ENCODE assay signal across 22 mouse cellular contexts in the genomic region with DNA sequence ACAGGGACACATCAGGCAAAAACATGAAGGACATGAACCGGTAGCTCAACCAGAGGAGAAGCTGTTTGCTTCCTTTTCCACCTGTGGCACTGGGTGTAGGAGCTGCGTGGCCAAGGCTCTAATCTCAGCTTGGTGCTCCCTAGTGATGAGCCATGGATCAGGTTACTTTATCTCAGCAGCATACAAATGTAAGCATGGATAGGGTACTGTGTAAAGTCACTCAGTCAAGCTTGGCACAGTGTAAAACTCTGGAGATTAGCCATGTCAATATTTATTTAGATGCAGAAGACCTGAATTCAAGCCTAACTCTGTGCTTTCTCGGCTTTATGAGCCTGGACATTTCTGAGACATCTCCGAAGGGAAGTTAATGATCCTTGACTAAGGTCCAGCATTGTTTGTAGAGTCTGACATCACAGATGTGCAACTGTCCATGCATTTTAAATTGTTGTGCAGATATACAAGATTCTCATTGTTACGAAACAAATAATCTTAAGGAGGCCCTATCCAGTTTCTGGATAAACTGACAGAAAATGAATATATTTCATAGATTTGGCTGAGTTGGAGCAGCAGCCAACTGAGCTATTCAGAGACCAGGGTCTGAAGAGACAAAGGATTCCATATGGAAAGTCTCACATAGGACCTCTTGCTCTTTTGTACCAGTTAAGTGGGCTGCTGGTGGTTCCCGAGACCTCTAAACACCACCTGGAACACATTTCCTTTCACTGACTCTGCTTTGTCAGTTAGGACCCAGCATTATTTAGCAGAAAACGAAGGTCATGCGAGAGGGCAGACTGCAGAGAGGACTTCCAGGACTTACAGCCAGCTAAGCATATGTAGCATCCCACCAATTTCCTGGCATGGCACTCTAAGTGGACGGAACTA. TPM values are rescaled to one million over a fixed set of nuclear protein-coding genes. Genes with fewer than 3 reads are reported as not detected.
DNase-seq lines count a peak whose midpoint lies in the region; ATAC-seq and TF ChIP-seq lines count a peak whose summit lies in the region.
"Had no signal": no experiment of that assay in that cellular context is flagged by ENCODE, and none has a peak within 500 bp of the region (broad histone marks: within the 10 kb centered on the region; RNA-seq: fewer than 3 reads in every experiment).

No protein-coding gene starts in this region.

- TF ChIP-seq CTCF in kidney, postnatal 0 days (IDR thresholded peaks at IDR 0.05; ENCODE audit: low read depth): no peak
- TF ChIP-seq CTCF in Patski (IDR thresholded peaks at IDR 0.05): no peak

- H3K27me3 ChIP-seq in kidney, postnatal 0 days (ENCODE audit: insufficient read depth, low read length): no peaks in the 10 kb centered on the region
- no peaks in the 10 kb centered on the region for H3K27me3 ChIP-seq in Patski
- no peaks in the 10 kb centered on the region for H3K27me3 ChIP-seq in limb, embryonic 10.5 days (ENCODE audit: low read depth, poor library complexity, severe bottlenecking)
- H3K27me3 ChIP-seq in midbrain, embryonic 16.5 days (ENCODE audit: control insufficient read depth, insufficient read depth, low read depth, low read length): no peaks in the 10 kb centered on the region
- no peaks in the 10 kb centered on the region for H3K27me3 ChIP-seq in forebrain, embryonic 12.5 days
- H3K27me3 ChIP-seq: megakaryocyte, embryonic 14.5 days had no signal

- POLR2A ChIA-PET in Patski (lab: Charles Lee): no interaction called here

- in situ Hi-C loops in Patski (cut with MboI; ENCODE audit: low pct_unique_long_range_greater_than_20kb): loop anchor here (25.0 kb wide), 1 partner anchor 439 kb away; no protein-coding TSS in a partner anchor

- no peaks in the 10 kb centered on the region for H3K9me3 ChIP-seq in kidney, postnatal 0 days (replicated peaks; ENCODE audit: low read length)
- H3K9me3 ChIP-seq in limb, embryonic 10.5 days (replicated peaks): no peaks in the 10 kb centered on the region
- no peaks in the 10 kb centered on the region for H3K9me3 ChIP-seq in midbrain, embryonic 16.5 days (replicated peaks; ENCODE audit: control insufficient read depth, low read length, poor library complexity, severe bottlenecking)
- H3K9me3 ChIP-seq in forebrain, embryonic 12.5 days: no peaks in the 10 kb centered on the region
- H3K9me3 ChIP-seq: megakaryocyte, embryonic 14.5 days had no signal

- H3K27ac ChIP-seq in kidney, postnatal 0 days: no peak overlapping the region
- H3K27ac ChIP-seq in limb, embryonic 10.5 days: peak overlapping the region; percentile 23; the same call in 1 of the 2 replicates
- H3K27ac ChIP-seq in midbrain, embryonic 16.5 days (ENCODE audit: low read length): no peak overlapping the region
- no peak overlapping the region for H3K27ac ChIP-seq in forebrain, embryonic 12.5 days
- H3K27ac ChIP-seq: left cerebral cortex, adult 2 months had no signal

- DNase-seq in kidney, postnatal 0 days (ENCODE audit: low spot score): peak; percentile 70
- no peak for DNase-seq in kidney, adult 8-10 months
- peak; percentile 48 for DNase-seq in Patski (ENCODE audit: low read depth, low spot score)
- peak; percentile 48 for DNase-seq in embryo, embryonic 10.5 days (ENCODE audit: low spot score)
- DNase-seq in limb, embryonic 10.5 days (ENCODE audit: low spot score): no peak
- DNase-seq: adrenal gland, postnatal 10 days; cerebellum, adult 9-11 months; gastrocnemius, postnatal 25 days; kidney, postnatal 10 days; layer of hippocampus, adult 9-11 months; left cerebral cortex, postnatal 4 days; liver, postnatal 0 days had no signal

- WGBS in kidney, postnatal 0 days: 42% methylated on average over 9 of the region's 9 CpGs
- 63% methylated on average over 9 of the region's 9 CpGs for WGBS in limb, embryonic 10.5 days
- WGBS in midbrain, embryonic 16.5 days: 70% methylated on average over 9 of the region's 9 CpGs
- 74% methylated on average over 9 of the region's 9 CpGs for WGBS in forebrain, embryonic 12.5 days

- H3K4me3 ChIP-seq in kidney, postnatal 0 days (replicated peaks; ENCODE audit: low read depth, low read length): no peak overlapping the region
- no peak overlapping the region for H3K4me3 ChIP-seq in limb, embryonic 10.5 days
- no peak overlapping the region for H3K4me3 ChIP-seq in midbrain, embryonic 16.5 days (ENCODE audit: low read depth, low read length)
- H3K4me3 ChIP-seq in forebrain, embryonic 12.5 days (replicated peaks): no peak overlapping the region
- H3K4me3 ChIP-seq: erythroblast, embryonic 14.5 days; left cerebral cortex, adult 2 months; megakaryocyte, embryonic 14.5 days had no signal

- no peak overlapping the region for H3K9ac ChIP-seq in kidney, postnatal 0 days (ENCODE audit: low read depth, low read length)
- H3K9ac ChIP-seq in midbrain, embryonic 16.5 days (ENCODE audit: low read depth, low read length): no peak overlapping the region
- H3K9ac ChIP-seq in forebrain, embryonic 12.5 days: no peak overlapping the region
- H3K9ac ChIP-seq: liver, postnatal 0 days had no signal

- H3K4me1 ChIP-seq in kidney, postnatal 0 days (replicated peaks; ENCODE audit: insufficient read depth, low read length): no peaks in the 10 kb centered on the region
- peaks cover 31% of the 10 kb centered on the region for H3K4me1 ChIP-seq in limb, embryonic 10.5 days
- no peaks in the 10 kb centered on the region for H3K4me1 ChIP-seq in midbrain, embryonic 16.5 days (ENCODE audit: control insufficient read depth, insufficient read depth, low read length)
- no peaks in the 10 kb centered on the region for H3K4me1 ChIP-seq in forebrain, embryonic 12.5 days
- H3K4me1 ChIP-seq: megakaryocyte, embryonic 14.5 days had no signal

- ATAC-seq in kidney, postnatal 0 days (replicated peaks; ENCODE audit: low FRiP score, low read depth): peak; percentile 49; the same call in 1 of the 2 replicates
- peak; percentile 62 for ATAC-seq in Patski
- ATAC-seq in midbrain, embryonic 16.5 days: no peak
- no peak for ATAC-seq in forebrain, embryonic 12.5 days (ENCODE audit: low FRiP score)
- ATAC-seq: forebrain, embryonic 14.5 days; liver, postnatal 0 days had no signal

- CTCF ChIA-PET in Patski (lab: Charles Lee): interaction anchor here (1.3 to 1.6 kb wide), 2 partner anchors 11 to 12 kb away, joined by 3 to 6 read pairs; no protein-coding TSS in a partner anchor

- no peak overlapping the region for H3K4me2 ChIP-seq in kidney, postnatal 0 days (ENCODE audit: low read length)
- H3K4me2 ChIP-seq in midbrain, embryonic 16.5 days (ENCODE audit: low read length): no peak overlapping the region
- no peak overlapping the region for H3K4me2 ChIP-seq in forebrain, embryonic 12.5 days

- H3K36me3 ChIP-seq in kidney, postnatal 0 days (ENCODE audit: insufficient read depth, low read length): no peaks in the 10 kb centered on the region
- H3K36me3 ChIP-seq in limb, embryonic 10.5 days: no peaks in the 10 kb centered on the region
- no peaks in the 10 kb centered on the region for H3K36me3 ChIP-seq in midbrain, embryonic 16.5 days (ENCODE audit: control insufficient read depth, insufficient read depth, low read length)
- no peaks in the 10 kb centered on the region for H3K36me3 ChIP-seq in forebrain, embryonic 12.5 days (replicated peaks)

RNA-seq across cellular contexts. Expression of a gene that starts 35.7 kb away (rescaled TPM):
- 54.6 and 61.6 TPM in 2 replicates for polyA plus RNA-seq in kidney, postnatal 0 days (2015; fragmentation: Nextera tagmentation; extraction: Ambion mirVana)
- polyA plus RNA-seq in Patski (2021): 28.6 TPM
- 18.6 and 24.5 TPM in 2 replicates for polyA plus RNA-seq in limb, embryonic 10.5 days (2016; fragmentation: Nextera tagmentation; extraction: Ambion mirVana)
- polyA plus RNA-seq in midbrain, embryonic 16.5 days (2015; fragmentation: Nextera tagmentation; extraction: Ambion mirVana): 41.3 and 43.0 TPM in 2 replicates
- 25.6 and 26.1 TPM in 2 replicates for polyA plus RNA-seq in forebrain, embryonic 12.5 days (2016; fragmentation: Nextera tagmentation; extraction: Ambion mirVana)

RNA-seq across cellular contexts. Expression of a gene that starts 56.5 kb away (rescaled TPM):
- polyA plus RNA-seq in kidney, postnatal 0 days (2015; fragmentation: Nextera tagmentation; extraction: Ambion mirVana): not detected in 2 replicates
- not detected for polyA plus RNA-seq in Patski (2021)
- polyA plus RNA-seq in limb, embryonic 10.5 days (2016; fragmentation: Nextera tagmentation; extraction: Ambion mirVana): not detected in 2 replicates
- polyA plus RNA-seq in midbrain, embryonic 16.5 days (2015; fragmentation: Nextera tagmentation; extraction: Ambion mirVana): not detected in 2 replicates
- not detected in 2 replicates for polyA plus RNA-seq in forebrain, embryonic 12.5 days (2016; fragmentation: Nextera tagmentation; extraction: Ambion mirVana)
- polyA plus RNA-seq: erythroblast, embryonic 14.5 days; forebrain, embryonic 14.5 days; intestine, embryonic 14.5 days; liver, adult 2 months; liver, postnatal 0 days; midbrain, postnatal 0 days; small intestine, adult 2 months had no signal

Comparison
In these comparisons a context has a peak if more than half of its experiments do, and no peak if none do; other contexts are left out.
1. DNase-seq: peak in kidney, postnatal 0 days (single experiment), Patski (single experiment) and embryo, embryonic 10.5 days (single experiment); none in kidney, adult 8-10 months (0 of 2) and limb, embryonic 10.5 days (single experiment).
2. ATAC-seq: peak in kidney, postnatal 0 days (single experiment) and Patski (single experiment); none in midbrain, embryonic 16.5 days (single experiment) and forebrain, embryonic 12.5 days (single experiment).